Mouse (Mus musculus) lung, embryonic 16.5 days (tissue): ENCODE results near the gene Atf6. TPM values are rescaled to one million over a fixed set of nuclear protein-coding genes. Genes with fewer than 3 reads are reported as not detected.
A peak's percentile ranks its signal among the peaks of the same experiment; 100 is the strongest.

Experiments used
- ATAC-seq: fragments of 200-750 bp; cut with Nextera tagmentation; 2 replicates; pipeline ENCODE4 v1.8.0; 2017; ENCODE audit warnings: low read depth, mild to moderate bottlenecking, moderate library complexity
- H3K27ac ChIP-seq: fragments of 300-500 bp; sonication (generic); 2 replicates; pipeline ENCODE4 v1.5.1; 2014; ENCODE audit warnings: mild to moderate bottlenecking, control low read depth, low read length
- H3K27me3 ChIP-seq: fragments of 300-500 bp; sonication (generic); 2 replicates; pipeline ENCODE4 v1.6.1; 2014; ENCODE audit warnings: low read depth, low read length, mixed read lengths; ENCODE audit not compliant: control insufficient read depth, insufficient read depth
- H3K36me3 ChIP-seq: fragments of 300-500 bp; sonication (generic); 2 replicates; pipeline ENCODE4 v1.6.1; 2014; ENCODE audit warnings: low read length; ENCODE audit not compliant: control insufficient read depth, insufficient read depth
- H3K4me1 ChIP-seq: fragments of 300-500 bp; sonication (generic); replicated peaks from 2 replicates; pipeline ENCODE4 v1.6.1; 2014; ENCODE audit warnings: low read length, mixed read lengths; ENCODE audit not compliant: control insufficient read depth, insufficient read depth
- H3K4me2 ChIP-seq: fragments of 300-500 bp; sonication (generic); 2 replicates; pipeline ENCODE4 v1.6.1; 2014; ENCODE audit warnings: low read depth, low read length, control low read depth
- H3K4me3 ChIP-seq: fragments of 300-500 bp; sonication (generic); 2 replicates; pipeline ENCODE4 v1.5.1; 2014; ENCODE audit warnings: mild to moderate bottlenecking, low read length, control low read depth
- H3K9ac ChIP-seq: fragments of 300-500 bp; sonication (generic); 2 replicates; pipeline ENCODE4 v1.6.1; 2014; ENCODE audit warnings: low read length, control low read depth
- H3K9me3 ChIP-seq: fragments of 300-500 bp; sonication (generic); 2 replicates; pipeline ENCODE4 v1.6.1; 2016; ENCODE audit warnings: low read length; ENCODE audit not compliant: control insufficient read depth
- WGBS: fragments of 180-500 bp; shearing (Covaris S2); extraction: QIAGEN DNeasy Blood & Tissue Kit; methylation state at CpG from one replicate; pipeline ENCODE4 v1.1.7; 2014; 5-methylcytosine and 5-hydroxymethylcytosine counted together
- polyA plus RNA-seq: library from polyadenylated mRNA; unstranded; fragments of >200 nt; fragmentation: Nextera tagmentation; extraction: Ambion mirVana; gene quantifications from 2 replicates; pipeline ENCODE4 v1.2.1, GENCODE M21; 2015

Gene Atf6
- polyA plus RNA-seq, 1 experiment from 2014 or later = 11.1 TPM

DNA sequence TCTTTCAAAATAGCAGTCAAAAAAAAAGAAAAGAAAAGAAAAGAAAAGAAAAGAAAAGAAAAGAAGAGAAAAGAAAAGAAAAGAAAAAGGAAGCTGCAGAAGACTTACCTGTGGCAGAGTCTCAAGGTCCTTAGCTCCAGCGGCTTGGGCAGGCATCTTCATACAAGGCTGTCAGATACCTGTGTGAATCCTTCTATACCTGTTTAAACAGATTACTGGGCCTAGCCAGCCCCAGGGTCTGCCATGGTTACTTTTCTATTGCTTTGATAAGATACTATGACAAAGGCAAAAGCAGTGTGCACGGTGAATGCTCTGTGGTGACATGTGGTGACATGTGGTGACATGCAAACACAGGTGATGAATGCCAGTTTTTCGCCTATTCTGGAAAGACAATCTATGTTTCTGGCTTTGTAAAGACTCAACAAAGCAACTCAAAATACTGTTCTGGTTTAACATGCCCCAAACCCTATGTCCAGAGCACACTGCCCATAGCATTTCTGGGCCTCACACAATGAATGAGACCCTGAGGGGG lies 167.0 kb downstream of the Atf6 start:
- Histone ChIP-seq H3K27me3 (no peaks in the 10 kb centered on the region), H3K9me3 (no peaks in the 10 kb centered on the region), H3K36me3 (no peaks in the 10 kb centered on the region), H3K4me2 (no peak overlapping the region), H3K4me3 (no peak overlapping the region), H3K9ac (no peak overlapping the region), H3K27ac (no peak overlapping the region), H3K4me1 (peaks cover 7% of the 10 kb centered on the region)
- no peak for ATAC-seq
- 86% methylated on average over 3 of the region's 3 CpGs for WGBS

DNA sequence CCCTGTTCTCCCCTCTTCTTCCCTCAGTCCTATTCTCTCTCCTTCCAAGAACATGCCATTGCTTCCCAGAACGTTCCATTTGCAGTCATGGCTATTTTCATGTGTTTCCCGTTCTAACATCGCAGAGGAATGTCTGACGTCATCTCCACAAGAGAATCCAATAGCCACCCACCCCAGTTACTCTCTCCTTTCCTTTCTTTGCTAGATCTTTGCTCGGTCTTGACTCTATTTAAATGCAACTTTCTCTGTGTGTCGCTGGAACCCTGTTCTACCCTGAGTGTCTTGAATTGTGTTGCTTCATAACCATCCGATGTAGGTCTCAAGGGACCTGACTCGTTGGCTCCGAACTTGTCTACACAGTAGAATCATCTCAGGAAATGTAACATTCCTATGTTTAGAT lies 168.0 kb downstream of the Atf6 start:
- 67% methylated on average over 9 of the region's 9 CpGs for WGBS
- 0 out of 2 replicates have a peak, but pooled peaks have one; percentile 4 for ATAC-seq

DNA sequence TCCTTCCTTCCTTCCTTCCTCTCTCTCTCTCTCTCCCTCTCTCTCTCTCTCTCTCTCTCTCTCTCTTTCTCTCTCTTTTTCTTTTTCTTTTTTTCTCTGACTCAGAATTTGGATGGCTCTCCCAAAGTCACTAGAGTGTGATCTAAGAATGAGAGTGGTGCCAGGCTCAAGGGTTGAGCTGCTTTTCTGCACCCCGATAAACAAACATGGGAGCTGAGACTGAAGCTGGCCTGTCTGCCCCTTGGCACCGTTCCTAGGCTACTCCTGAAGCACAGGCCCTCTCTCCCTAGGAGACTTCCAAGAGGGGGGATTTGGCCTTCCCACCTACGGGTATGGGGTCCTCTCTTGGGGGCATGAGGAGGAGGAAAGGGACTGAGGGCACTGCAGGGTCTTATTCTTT lies 168.8 kb downstream of the Atf6 start:
- H3K36me3 ChIP-seq = no peaks in the 10 kb centered on the region
- no peak overlapping the region for H3K9ac ChIP-seq
- no peaks in the 10 kb centered on the region for H3K27me3 ChIP-seq
- H3K4me2 ChIP-seq = no peak overlapping the region
- no peaks in the 10 kb centered on the region for H3K9me3 ChIP-seq
- WGBS = 49% methylated on average over 3 of the region's 3 CpGs
- peaks cover 11% of the 10 kb centered on the region for H3K4me1 ChIP-seq
- 0 out of 2 replicates have a peak overlapping the region, but pooled peaks have one; percentile 14 for H3K27ac ChIP-seq
- 0 out of 2 replicates have a peak, but pooled peaks have one; percentile 13 for ATAC-seq
- no peak overlapping the region for H3K4me3 ChIP-seq

More for the DNA sequence above, 168.0 kb downstream of the Atf6 start:
- Histone ChIP-seq H3K27ac (no peak overlapping the region), H3K9me3 (no peaks in the 10 kb centered on the region), H3K4me2 (no peak overlapping the region), H3K4me1 (peaks cover 11% of the 10 kb centered on the region), H3K36me3 (no peaks in the 10 kb centered on the region), H3K27me3 (no peaks in the 10 kb centered on the region), H3K9ac (no peak overlapping the region), H3K4me3 (no peak overlapping the region)

DNA sequence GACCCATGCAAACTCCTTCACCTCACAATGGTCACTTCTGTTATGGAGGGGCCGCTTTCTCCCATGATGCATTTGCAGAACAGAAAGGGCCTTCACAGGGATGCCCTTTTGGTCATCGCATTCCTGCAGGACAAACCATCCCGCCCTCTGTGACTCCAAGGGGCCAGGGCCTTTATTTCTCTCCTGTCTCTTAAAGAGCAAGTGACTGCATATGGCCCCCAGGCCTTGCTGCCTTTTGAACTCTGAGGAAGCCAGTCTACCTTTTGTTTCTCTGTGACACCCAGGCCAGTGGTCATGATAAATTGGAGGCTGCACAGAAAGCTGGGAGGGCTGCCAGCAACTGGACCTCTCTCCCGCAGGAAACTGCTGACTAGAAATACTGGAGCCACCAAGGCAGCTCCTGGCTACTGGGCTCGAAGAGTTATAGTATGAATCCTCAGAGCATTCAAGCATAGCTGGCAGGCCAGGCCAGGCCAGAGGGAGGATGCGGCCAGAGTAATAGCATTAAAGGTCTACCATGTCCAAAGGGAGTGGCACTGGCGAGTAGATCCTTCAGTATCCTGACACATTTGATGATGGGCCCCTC lies 169.7 kb downstream of the Atf6 start:
- Histone ChIP-seq H3K4me2 (no peak overlapping the region), H3K4me1 (peaks cover 11% of the 10 kb centered on the region), H3K9ac (no peak overlapping the region), H3K9me3 (no peaks in the 10 kb centered on the region), H3K4me3 (no peak overlapping the region), H3K36me3 (no peaks in the 10 kb centered on the region), H3K27me3 (no peaks in the 10 kb centered on the region), H3K27ac (no peak overlapping the region)
- 69% methylated on average over 7 of the region's 7 CpGs for WGBS
- ATAC-seq = no peak

DNA sequence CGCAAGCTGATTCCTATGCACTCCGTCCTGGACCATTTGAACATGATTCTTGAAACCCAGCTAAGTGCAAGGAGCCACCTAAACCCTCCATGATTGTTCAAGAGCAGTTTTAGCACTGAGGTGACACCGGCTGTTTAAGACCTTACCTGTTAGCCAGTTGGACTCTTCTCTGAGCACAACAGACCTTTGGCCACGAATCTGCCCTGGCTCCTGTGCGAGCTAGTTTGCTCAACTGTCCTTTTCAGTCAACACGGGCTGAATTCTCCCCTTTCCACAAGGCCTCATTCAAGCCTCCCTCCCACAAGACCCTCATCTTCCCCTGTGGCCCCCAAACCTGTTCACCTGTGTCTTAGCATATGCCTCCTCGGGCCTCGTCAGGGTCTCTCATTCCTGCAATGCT lies 170.6 kb downstream of the Atf6 start:
- Histone ChIP-seq H3K9me3 (no peaks in the 10 kb centered on the region), H3K4me1 (peaks cover 11% of the 10 kb centered on the region), H3K36me3 (no peaks in the 10 kb centered on the region), H3K27me3 (no peaks in the 10 kb centered on the region), H3K4me3 (no peak overlapping the region), H3K4me2 (no peak overlapping the region), H3K9ac (no peak overlapping the region), H3K27ac (no peak overlapping the region)
- WGBS = 94% methylated on average over 8 of the region's 8 CpGs
- ATAC-seq = no peak

GRCm38 (mm10) chr1:170695326-170695725 lies 172.2 kb downstream of the Atf6 start:
- H3K4me3 ChIP-seq = no peak overlapping the region
- no peak for ATAC-seq
- H3K9me3 ChIP-seq = no peaks in the 10 kb centered on the region
- H3K36me3 ChIP-seq = no peaks in the 10 kb centered on the region
- H3K4me1 ChIP-seq = peaks cover 11% of the 10 kb centered on the region
- WGBS = 77% methylated on average over 6 of the region's 6 CpGs
- no peak overlapping the region for H3K9ac ChIP-seq
- H3K27me3 ChIP-seq = no peaks in the 10 kb centered on the region
- no peak overlapping the region for H3K4me2 ChIP-seq
- H3K27ac ChIP-seq = no peak overlapping the region

GRCm38 (mm10) chr1:170694821-170695291 lies 172.7 kb downstream of the Atf6 start:
- no peaks in the 10 kb centered on the region for H3K27me3 ChIP-seq
- H3K4me2 ChIP-seq = no peak overlapping the region
- no peaks in the 10 kb centered on the region for H3K36me3 ChIP-seq
- no peak overlapping the region for H3K27ac ChIP-seq
- no peak overlapping the region for H3K9ac ChIP-seq
- peaks cover 9% of the 10 kb centered on the region for H3K4me1 ChIP-seq
- H3K9me3 ChIP-seq = no peaks in the 10 kb centered on the region
- WGBS = 40% methylated on average over 5 of the region's 5 CpGs
- no peak overlapping the region for H3K4me3 ChIP-seq
- peak; percentile 58; the same call in 1 of the 2 replicates for ATAC-seq

GRCm38 (mm10) chr1:170691301-170691700 lies 176.3 kb downstream of the Atf6 start:
- Histone ChIP-seq H3K27ac (no peak overlapping the region), H3K36me3 (no peaks in the 10 kb centered on the region), H3K4me3 (no peak overlapping the region), H3K4me2 (no peak overlapping the region), H3K9me3 (no peaks in the 10 kb centered on the region), H3K27me3 (no peaks in the 10 kb centered on the region), H3K4me1 (peaks cover 4% of the 10 kb centered on the region; the same call in 1 of the 2 replicates), H3K9ac (no peak overlapping the region)
- WGBS = 50% methylated on average over 5 of the region's 5 CpGs
- no peak; the same call in 1 of the 2 replicates for ATAC-seq

GRCm38 (mm10) chr1:170689773-170690172 lies 177.8 kb downstream of the Atf6 start:
- Histone ChIP-seq H3K9ac (no peak overlapping the region), H3K9me3 (no peaks in the 10 kb centered on the region), H3K36me3 (no peaks in the 10 kb centered on the region), H3K27me3 (no peaks in the 10 kb centered on the region), H3K4me1 (no peaks in the 10 kb centered on the region; the same call in 1 of the 2 replicates), H3K4me3 (no peak overlapping the region), H3K27ac (no peak overlapping the region), H3K4me2 (no peak overlapping the region)
- WGBS = 93% methylated on average over 8 of the region's 8 CpGs
- no peak for ATAC-seq
